Mouse (Mus musculus) MEL (cell line): ENCODE measurements around the gene Slco3a1. TPM values are rescaled to one million over a fixed set of nuclear protein-coding genes. Genes with fewer than 3 reads are reported as not detected.

Source experiments
- DNase-seq: peaks from one replicate; pipeline ENCODE4 v3.0.0; 2011; ENCODE audit warnings: low read depth, low spot score
- H3K27ac ChIP-seq: 2 replicates; pipeline ENCODE4 v1.5.1; 2012; ENCODE audit warnings: low read depth, mild to moderate bottlenecking, control low read depth, low read length, moderate library complexity; ENCODE audit not compliant: control insufficient read depth
- H3K27me3 ChIP-seq, 2 experiments: fragments of 150-350 bp in 1 of 2; sonication (generic) in 1 of 2; 2 replicates each; pipeline ENCODE4 v1.6.1; 2012; ENCODE audit warnings: low read length in 2 of 2, mild to moderate bottlenecking in 2 of 2, improper control_type of control experiment in 1 of 2, moderate library complexity in 1 of 2; ENCODE audit not compliant: insufficient read depth in 2 of 2, control insufficient read depth in 1 of 2
- H3K36me3 ChIP-seq, 2 experiments: 2 replicates each; pipeline ENCODE4 v1.6.1; 2012 to 2014; ENCODE audit warnings: low read length in 2 of 2, improper control_type of control experiment in 1 of 2, inconsistent platforms in 1 of 2, mild to moderate bottlenecking in 1 of 2; ENCODE audit not compliant: insufficient read depth in 2 of 2, control insufficient read depth in 1 of 2
- H3K4me1 ChIP-seq, 2 experiments: fragments of 150-350 bp in 1 of 2; sonication (generic) in 1 of 2; 2 replicates each; pipeline ENCODE4 v1.6.1; 2012; ENCODE audit warnings: low read length in 2 of 2, improper control_type of control experiment in 1 of 2, mild to moderate bottlenecking in 1 of 2; ENCODE audit not compliant: insufficient read depth in 2 of 2, control insufficient read depth in 1 of 2
- H3K4me3 ChIP-seq, 2 experiments: fragments of 150-350 bp in 1 of 2; sonication (generic) in 1 of 2; 2 replicates each; pipeline ENCODE4 v1.5.1; 2012; ENCODE audit warnings: low read depth in 2 of 2, low read length in 2 of 2, mild to moderate bottlenecking in 2 of 2, moderate library complexity in 2 of 2, control low read depth in 1 of 2, improper control_type of control experiment in 1 of 2; ENCODE audit not compliant: control insufficient read depth in 1 of 2, insufficient read depth in 1 of 2
- H3K79me2 ChIP-seq: 2 replicates; pipeline ENCODE4 v1.6.1; 2012; ENCODE audit warnings: mild to moderate bottlenecking, low read length, moderate library complexity; ENCODE audit not compliant: control insufficient read depth, poor library complexity, insufficient read depth
- H3K9ac ChIP-seq: 2 replicates; pipeline ENCODE4 v1.6.1; 2012; ENCODE audit warnings: low read depth, mild to moderate bottlenecking, control low read depth, low read length, moderate library complexity; ENCODE audit not compliant: control insufficient read depth, poor library complexity, severe bottlenecking
- H3K9me3 ChIP-seq: fragments of 150-350 bp; sonication (generic); replicated peaks from 2 replicates; pipeline ENCODE4 v1.6.1; 2012; ENCODE audit warnings: mild to moderate bottlenecking, low read length, improper control_type of control experiment, moderate library complexity; ENCODE audit not compliant: insufficient read depth
- CHD2 ChIP-seq: IDR thresholded peaks from 2 replicates; pipeline ENCODE4 v1.6.1; 2011; ENCODE audit warnings: low read length, improper control_type of control experiment
- CTCF ChIP-seq, 3 experiments: IDR thresholded peaks in 2 of 3; conservative IDR thresholded peaks in 1 of 3; 2 replicates each; pipeline ENCODE4 v1.5.1; 2011 to 2012; ENCODE audit warnings: low read length in 3 of 3, low read depth in 2 of 3, mild to moderate bottlenecking in 2 of 3, improper control_type of control experiment in 1 of 3, inconsistent platforms in 1 of 3, mixed read lengths in 1 of 3, moderate library complexity in 1 of 3; ENCODE audit not compliant: control insufficient read depth in 1 of 3, insufficient read depth in 1 of 3, poor library complexity in 1 of 3, severe bottlenecking in 1 of 3
- E2F4 ChIP-seq: IDR thresholded peaks from 2 replicates; pipeline ENCODE4 v1.6.1; 2011; ENCODE audit warnings: low read depth, low read length, improper control_type of control experiment, borderline replicate concordance
- EP300 ChIP-seq, 2 experiments: IDR thresholded peaks; 2 replicates each; pipeline ENCODE4 v1.6.1; 2011; ENCODE audit warnings: improper control_type of control experiment in 2 of 2, low read length in 2 of 2, low read depth in 1 of 2, mild to moderate bottlenecking in 1 of 2
- ETS1 ChIP-seq: IDR thresholded peaks from 2 replicates; pipeline ENCODE4 v1.6.1; 2012; ENCODE audit warnings: low read depth, mild to moderate bottlenecking, inconsistent platforms, low read length, improper control_type of control experiment, moderate library complexity
- HCFC1 ChIP-seq: IDR thresholded peaks from 2 replicates; pipeline ENCODE4 v1.6.1; 2012; ENCODE audit warnings: low read depth, mild to moderate bottlenecking, inconsistent platforms, low read length, improper control_type of control experiment, moderate library complexity
- KAT2A ChIP-seq: conservative IDR thresholded peaks from 2 replicates; pipeline ENCODE4 v1.6.1; 2012; ENCODE audit warnings: low read depth, low read length, improper control_type of control experiment, inconsistent platforms
- MAX ChIP-seq: IDR thresholded peaks from 2 replicates; pipeline ENCODE4 v1.6.1; 2011; ENCODE audit warnings: low read length, improper control_type of control experiment
- MEF2A ChIP-seq: IDR thresholded peaks from 2 replicates; pipeline ENCODE4 v1.6.1; 2014; ENCODE audit warnings: low read depth, mild to moderate bottlenecking, inconsistent platforms, low read length, improper control_type of control experiment; ENCODE audit not compliant: poor library complexity, insufficient replicate concordance, severe bottlenecking; ENCODE audit errors: extremely low read depth
- MYB ChIP-seq: IDR thresholded peaks from 2 replicates; pipeline ENCODE4 v1.6.1; 2011; ENCODE audit warnings: mild to moderate bottlenecking, low read depth, low read length, improper control_type of control experiment
- MYC ChIP-seq: IDR thresholded peaks from 2 replicates; pipeline ENCODE4 v1.6.1; 2011; ENCODE audit warnings: low read depth, mild to moderate bottlenecking, low read length, improper control_type of control experiment, moderate library complexity
- NRF1 ChIP-seq: IDR thresholded peaks from 2 replicates; pipeline ENCODE4 v1.6.1; 2014; ENCODE audit warnings: low read depth, mild to moderate bottlenecking, inconsistent platforms, low read length, improper control_type of control experiment, moderate library complexity; ENCODE audit not compliant: poor library complexity, insufficient read depth, severe bottlenecking
- POLR2A ChIP-seq, 2 experiments: IDR thresholded peaks; 2 replicates each; pipeline ENCODE4 v1.6.1; 2011 to 2012; ENCODE audit warnings: low read length in 2 of 2, mild to moderate bottlenecking in 2 of 2, control low read depth in 1 of 2, improper control_type of control experiment in 1 of 2, low read depth in 1 of 2, moderate library complexity in 1 of 2; ENCODE audit not compliant: control insufficient read depth in 1 of 2, insufficient read depth in 1 of 2, poor library complexity in 1 of 2
- POLR2AphosphoS2 ChIP-seq: IDR thresholded peaks from 2 replicates; pipeline ENCODE4 v1.6.1; 2011; ENCODE audit warnings: low read length, improper control_type of control experiment
- POLR2AphosphoS5 ChIP-seq: IDR thresholded peaks from 2 replicates; pipeline ENCODE4 v1.6.1; 2012; ENCODE audit warnings: low read depth, borderline replicate concordance, mild to moderate bottlenecking, inconsistent platforms, low read length, moderate library complexity, mixed read lengths
- RAD21 ChIP-seq: IDR thresholded peaks from 2 replicates; pipeline ENCODE4 v1.6.1; 2011; ENCODE audit warnings: mild to moderate bottlenecking, low read depth, low read length, improper control_type of control experiment
- SIN3A ChIP-seq: IDR thresholded peaks from 2 replicates; pipeline ENCODE4 v1.6.1; 2012; ENCODE audit warnings: low read length, improper control_type of control experiment, inconsistent platforms
- SMC3 ChIP-seq: IDR thresholded peaks from 2 replicates; pipeline ENCODE4 v1.6.1; 2011; ENCODE audit warnings: low read depth, low read length, improper control_type of control experiment
- TAL1 ChIP-seq: IDR thresholded peaks from 2 replicates; pipeline ENCODE4 v1.6.1; 2012; ENCODE audit warnings: mild to moderate bottlenecking, inconsistent platforms, low read length, moderate library complexity, mixed read lengths
- TCF12 ChIP-seq: IDR thresholded peaks from 2 replicates; pipeline ENCODE4 v1.6.1; 2014; ENCODE audit warnings: low read depth, mild to moderate bottlenecking, inconsistent platforms, low read length, improper control_type of control experiment, moderate library complexity
- UBTF ChIP-seq: IDR thresholded peaks from 2 replicates; pipeline ENCODE4 v1.6.1; 2012; ENCODE audit warnings: low read depth, mild to moderate bottlenecking, inconsistent platforms, low read length, improper control_type of control experiment, moderate library complexity, borderline replicate concordance; ENCODE audit not compliant: insufficient read depth
- USF2 ChIP-seq, 2 experiments: IDR thresholded peaks; 2 replicates each; pipeline ENCODE4 v1.6.1; 2011 to 2012; ENCODE audit warnings: improper control_type of control experiment in 2 of 2, low read length in 2 of 2, borderline replicate concordance in 1 of 2, inconsistent platforms in 1 of 2, low read depth in 1 of 2, mild to moderate bottlenecking in 1 of 2; ENCODE audit not compliant: insufficient read depth in 1 of 2
- ZC3H11A ChIP-seq: IDR thresholded peaks from 2 replicates; pipeline ENCODE4 v1.6.1; 2012; ENCODE audit warnings: low read depth, mild to moderate bottlenecking, inconsistent platforms, low read length, improper control_type of control experiment
- ZMIZ1 ChIP-seq: IDR thresholded peaks from 2 replicates; pipeline ENCODE4 v1.6.1; 2012; ENCODE audit warnings: low read depth, mild to moderate bottlenecking, inconsistent platforms, low read length, improper control_type of control experiment, moderate library complexity
- ZNF384 ChIP-seq: IDR thresholded peaks from 2 replicates; pipeline ENCODE4 v1.6.1; 2012; ENCODE audit warnings: low read depth, mild to moderate bottlenecking, inconsistent platforms, low read length, improper control_type of control experiment
- polyA plus RNA-seq, 2 experiments: library from polyadenylated mRNA; stranded (reverse) in 1 of 2; unstranded in 1 of 2; fragments of >175 nt in 1 of 2; fragments of >200 nt in 1 of 2; gene quantifications; 2 replicates each; pipeline versions ENCODE4 v1.2.1 to v1.2.4; 2012; ENCODE audit warnings: low replicate concordance in 2 of 2, low read depth in 1 of 2; ENCODE audit not compliant: insufficient read length in 2 of 2, insufficient read depth in 1 of 2, missing spikeins in 1 of 2
- total RNA-seq: library from RNA; depleted of rRNA; stranded (reverse); fragments of 300-350 nt; gene quantifications from 2 replicates; pipeline ENCODE4 v1.2.3, GENCODE M21; 2012

Slco3a1 gene
- total and polyA plus RNA-seq, 3 experiments = 17.6 to 20.9 TPM; not detected in 1

DNA sequence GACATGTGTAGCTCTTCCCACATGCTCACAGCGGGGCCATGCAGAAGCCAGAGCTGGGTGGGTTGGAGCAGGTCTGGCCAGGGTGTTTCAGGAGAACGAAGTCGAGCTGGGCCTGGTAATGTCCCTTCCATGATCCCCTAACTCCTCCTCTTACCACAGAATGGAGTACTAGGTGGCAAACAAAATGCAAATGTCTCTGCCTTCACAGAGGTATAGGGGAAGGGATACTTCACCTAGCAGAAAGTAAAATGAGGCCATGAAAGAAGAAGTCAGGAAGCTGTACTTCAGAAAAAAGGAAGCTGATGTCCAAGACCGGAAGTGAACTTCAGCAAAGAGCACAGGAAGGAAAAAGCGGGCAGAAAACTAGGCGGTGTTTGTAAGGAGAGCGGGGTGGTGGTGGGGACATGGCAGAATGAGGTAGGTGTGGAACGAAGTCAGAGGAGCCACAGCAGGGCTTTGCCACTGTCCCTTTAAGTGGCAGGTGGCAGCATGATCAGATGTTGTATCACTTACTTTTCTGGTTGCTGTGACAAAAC lies 214.1 kb downstream of the Slco3a1 start:
- no peak overlapping the region for H3K4me3 ChIP-seq
- peaks cover 0 to 6% of the 10 kb centered on the region in 2 experiments; a peak in 1 of 4 replicates for H3K4me1 ChIP-seq
- H3K9me3 ChIP-seq = no peaks in the 10 kb centered on the region
- no peak overlapping the region for H3K9ac ChIP-seq
- H3K79me2 ChIP-seq = no peaks in the 10 kb centered on the region
- peak; percentile 37 for DNase-seq
- TF ChIP-seq RAD21 = no peak
- no peak for TF ChIP-seq ZNF384
- TF ChIP-seq E2F4 = no peak
- no peak for TF ChIP-seq POLR2AphosphoS2
- no peak for TF ChIP-seq TCF12
- no peak for TF ChIP-seq MYB
- no peak for TF ChIP-seq POLR2AphosphoS5
- TF ChIP-seq MAX = no peak
- TF ChIP-seq ZC3H11A = no peak
- no peak for TF ChIP-seq SIN3A
- no peak for TF ChIP-seq HCFC1
- TF ChIP-seq POLR2A (IDR thresholded peaks at IDR 0.05; ENCODE audit: control insufficient read depth in 1 of 2, insufficient read depth in 1 of 2, low read depth in 1 of 2, low read length in 2 of 2, poor library complexity in 1 of 2) = no peak
- no peak for TF ChIP-seq MYC
- no peak for TF ChIP-seq SMC3
- H3K27me3 ChIP-seq = no peaks in the 10 kb centered on the region
- no peak overlapping the region for H3K27ac ChIP-seq
- H3K36me3 ChIP-seq = no peaks in the 10 kb centered on the region

- no peaks in the 10 kb centered on the region for H3K9me3 ChIP-seq
Observed at GRCm38 (mm10) chr7:74337677-74338420, 216.7 kb downstream of the Slco3a1 start.

More at GRCm38 (mm10) chr7:74337677-74338420, 216.7 kb downstream of the Slco3a1 start:
- TF ChIP-seq ZC3H11A (no peak), ETS1 (no peak), KAT2A (no peak), SIN3A (no peak), MEF2A (no peak), SMC3 (no peak), NRF1 (no peak), USF2 (IDR thresholded peaks at IDR 0.05; ENCODE audit: borderline replicate concordance in 1 of 2, insufficient read depth in 1 of 2, low read depth in 1 of 2, low read length in 2 of 2) (no peak), TAL1 (no peak), EP300 (IDR thresholded peaks at IDR 0.05; ENCODE audit: low read depth in 1 of 2, low read length in 2 of 2) (no peak), UBTF (no peak), CTCF (IDR thresholded peaks at IDR 0.05 in 2 of 3, conservative IDR thresholded peaks at IDR 0.05 in 1 of 3; ENCODE audit: control insufficient read depth in 1 of 3, insufficient read depth in 1 of 3, low read depth in 2 of 3, low read length in 3 of 3, poor library complexity in 1 of 3, severe bottlenecking in 1 of 3) (no peak), ZNF384 (no peak), ZMIZ1 (no peak), CHD2 (no peak), HCFC1 (no peak)
- H3K4me3 ChIP-seq = no peak overlapping the region
- H3K27ac ChIP-seq = no peak overlapping the region
- H3K36me3 ChIP-seq = no peaks in the 10 kb centered on the region
- H3K9ac ChIP-seq = no peak overlapping the region
- no peak for DNase-seq
- H3K79me2 ChIP-seq = no peaks in the 10 kb centered on the region
- H3K4me1 ChIP-seq = peaks cover 0 to 6% of the 10 kb centered on the region in 2 experiments; a peak in 1 of 4 replicates
- no peaks in the 10 kb centered on the region for H3K27me3 ChIP-seq
